Mouse (Mus musculus): ENCODE measurements around the gene Olfr1466.

The Olfr1466 gene

GRCm38 (mm10) chr19:13338562-13338961 lies at the start of gene Olfr1466:
Gene Olfr1466, plus strand, starts transcription at chr19:13338862.
- DNase-seq: no peak

GRCm38 (mm10) chr19:13315441-13315840 lies 23.2 kb upstream of the Olfr1466 start, which contains the start of gene Olfr1465:
Gene Olfr1465, minus strand, starts transcription at chr19:13315541.
- no peak for DNase-seq

GRCm38 (mm10) chr19:13361936-13362335 lies 23.3 kb downstream of the Olfr1466 start, which contains the start of gene Olfr1467:
Gene Olfr1467, plus strand, starts transcription at chr19:13362236.
- DNase-seq: no peak

All from thymus, postnatal 25 days (tissue).